Mouse (Mus musculus) regulatory T cell (primary cell): ENCODE data around the gene Kcp.

Experiments used
- in situ Hi-C: fragments of 300-600 bp; cut with MboI, MseI; formaldehyde crosslinking; loops from one replicate; pipeline ENCODE4 v1.15.1; 2025; ENCODE audit warnings: high pct_unique_total_duplicates

Gene Kcp

DNA sequence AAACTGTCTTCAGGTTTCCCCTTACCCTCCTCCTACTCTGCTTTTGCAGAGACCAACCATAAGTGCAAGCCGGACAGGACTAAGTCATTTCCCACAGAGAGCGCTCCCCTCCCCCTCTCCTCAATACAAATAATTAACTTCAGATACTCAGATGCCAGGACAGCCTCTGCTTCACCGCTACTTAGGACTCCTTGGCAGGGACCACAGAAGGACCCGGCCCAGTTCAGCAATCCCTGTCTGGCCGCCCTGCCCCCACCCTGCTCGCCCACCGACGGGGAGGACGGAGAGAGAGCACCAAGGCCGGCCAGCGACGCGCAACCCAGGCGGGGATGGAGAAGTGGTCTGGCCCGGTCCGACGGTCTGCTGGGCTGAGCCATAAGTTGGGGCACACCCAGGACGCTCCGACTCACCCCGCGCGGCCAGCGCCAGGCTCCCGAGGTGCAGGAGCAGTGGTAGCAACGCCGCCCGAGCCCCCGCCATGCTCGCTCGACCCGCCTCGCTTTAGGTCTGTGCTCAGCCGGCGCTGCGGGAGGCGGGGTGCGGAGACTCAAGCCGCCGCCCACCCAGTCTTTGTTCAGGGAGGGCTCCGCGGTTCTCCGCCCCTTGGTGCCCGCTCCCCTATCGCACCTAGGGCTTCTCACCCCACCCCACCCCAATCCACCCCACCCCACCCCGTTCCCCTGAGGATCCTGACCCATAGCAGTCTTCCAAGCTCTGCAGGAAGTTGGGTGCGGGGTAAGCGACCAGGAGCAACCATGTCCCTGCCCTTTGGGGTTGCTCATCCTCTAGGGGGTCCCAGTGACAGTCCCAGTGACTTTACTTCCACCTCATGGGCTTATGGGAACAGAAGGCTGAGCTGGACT is at the start of gene Kcp:
Kcp (minus strand) TSS at position 506 of the 863 bp plus-strand sequence.
- in situ Hi-C loops: no loop called here

DNA sequence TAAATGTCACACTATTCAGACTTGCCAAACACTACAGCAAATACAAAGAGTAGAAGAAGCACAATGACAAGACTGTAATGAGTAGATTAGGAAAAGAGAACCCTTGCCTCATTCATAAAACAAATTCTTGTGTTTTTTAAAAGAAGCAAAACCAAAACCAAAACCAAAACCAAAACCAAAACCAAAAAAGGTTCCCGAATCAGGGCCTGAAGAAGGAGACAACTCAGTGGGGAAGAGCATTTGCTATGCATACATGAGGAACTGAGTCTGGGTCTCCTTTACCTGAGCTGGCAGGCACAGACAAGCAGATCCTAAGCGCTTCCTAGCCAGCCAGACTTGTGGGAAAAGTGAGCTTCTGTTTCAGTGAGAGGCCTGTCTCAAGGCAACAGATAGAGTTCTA is 49.4 kb upstream of the Kcp start:
- in situ Hi-C loops: no loop called here

DNA sequence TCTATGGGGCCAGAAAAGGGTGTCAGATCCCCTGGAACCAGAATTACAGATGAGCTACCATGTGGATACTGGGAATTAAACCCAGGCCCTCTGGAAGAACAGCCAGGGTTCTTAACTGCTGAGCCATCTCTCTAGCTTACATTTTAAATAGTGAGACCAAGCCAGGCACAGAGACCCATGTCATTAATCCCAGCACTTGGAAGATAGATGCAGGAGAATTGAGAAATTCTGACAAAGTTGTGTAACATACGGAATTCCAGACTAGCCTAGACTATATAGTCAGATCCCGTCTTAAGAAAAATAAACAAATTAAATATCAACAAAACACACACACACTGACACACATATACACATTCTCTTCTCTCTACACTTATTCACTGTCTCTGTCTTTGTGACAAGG is 44.8 kb upstream of the Kcp start:
- in situ Hi-C loops: no loop called here

DNA sequence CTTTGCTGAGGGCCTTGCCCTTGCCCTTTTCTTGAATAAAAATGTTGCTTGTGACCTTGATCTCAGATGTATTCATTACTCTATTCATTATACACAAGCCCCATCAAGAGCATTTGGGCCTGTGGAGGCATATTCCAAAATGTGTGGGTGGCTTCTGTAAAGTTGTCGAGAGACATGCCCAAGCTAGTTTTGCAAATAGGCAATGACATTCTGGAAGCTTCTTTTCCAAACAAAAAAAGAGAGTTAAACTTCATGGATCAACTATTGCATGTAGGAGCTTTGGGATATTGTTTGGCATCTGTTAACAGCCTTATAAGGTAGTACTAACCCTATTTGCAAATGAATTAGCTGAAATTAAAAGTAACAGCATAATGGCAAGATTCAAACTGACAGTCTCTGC is 40.3 kb upstream of the Kcp start:
- in situ Hi-C loops: no loop called here

DNA sequence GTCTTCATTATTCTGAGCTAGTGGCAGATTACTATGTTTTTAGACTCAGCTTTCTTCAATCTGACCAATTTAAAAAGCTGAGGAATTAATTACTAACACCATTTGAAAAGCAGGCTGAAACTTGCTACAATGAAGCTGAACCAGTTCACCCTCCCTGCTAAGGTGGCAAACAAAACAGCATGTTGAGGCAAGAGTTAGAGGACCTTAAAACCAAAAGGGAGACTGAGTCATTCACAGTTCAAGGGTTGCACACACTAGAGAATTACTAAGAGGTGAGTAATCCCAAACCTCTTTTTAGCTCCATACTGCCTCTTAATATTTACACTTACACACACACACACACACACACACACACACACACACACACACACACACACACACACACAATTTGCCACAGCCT is 39.8 kb upstream of the Kcp start:
- in situ Hi-C loops: no loop called here

DNA sequence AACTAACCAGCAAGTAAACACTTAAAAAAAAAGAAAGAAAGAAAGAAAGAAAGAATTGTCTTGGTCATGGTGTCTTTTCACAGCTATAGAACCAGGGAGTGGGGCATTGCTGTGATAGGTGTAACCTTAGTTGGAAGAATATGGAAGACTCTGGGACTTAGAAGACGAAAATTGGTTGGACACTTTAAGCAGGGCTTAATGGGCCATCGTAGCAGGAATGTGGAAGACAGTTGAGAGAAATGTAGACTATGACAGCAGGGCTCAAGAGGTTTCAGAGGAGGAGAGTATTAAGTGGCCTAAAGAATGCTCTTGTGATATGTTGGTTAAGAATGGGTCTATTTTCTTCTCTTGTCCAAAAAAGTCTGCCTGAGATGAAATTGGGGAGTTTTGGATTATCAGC is 37.9 kb upstream of the Kcp start:
- in situ Hi-C loops: no loop called here

DNA sequence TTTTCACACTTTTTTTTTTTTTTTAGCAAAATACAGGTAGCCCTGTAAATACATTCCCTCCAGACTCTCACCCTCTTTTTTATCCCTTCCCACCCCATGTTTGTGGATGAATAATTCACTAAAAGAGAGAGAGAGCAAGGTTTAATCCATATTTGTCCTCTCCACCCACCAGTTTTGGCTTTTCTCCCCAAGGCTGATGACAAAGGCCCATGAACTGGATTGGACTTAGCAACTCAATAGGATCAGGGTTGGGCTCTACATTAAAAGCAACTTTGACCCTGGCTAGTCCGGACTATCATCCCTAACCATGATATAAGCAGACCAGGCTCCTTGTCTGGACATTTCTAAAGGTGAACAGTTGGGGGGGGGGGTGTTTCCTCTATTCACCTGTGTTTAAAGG is 33.2 kb upstream of the Kcp start:
- in situ Hi-C loops: no loop called here

DNA sequence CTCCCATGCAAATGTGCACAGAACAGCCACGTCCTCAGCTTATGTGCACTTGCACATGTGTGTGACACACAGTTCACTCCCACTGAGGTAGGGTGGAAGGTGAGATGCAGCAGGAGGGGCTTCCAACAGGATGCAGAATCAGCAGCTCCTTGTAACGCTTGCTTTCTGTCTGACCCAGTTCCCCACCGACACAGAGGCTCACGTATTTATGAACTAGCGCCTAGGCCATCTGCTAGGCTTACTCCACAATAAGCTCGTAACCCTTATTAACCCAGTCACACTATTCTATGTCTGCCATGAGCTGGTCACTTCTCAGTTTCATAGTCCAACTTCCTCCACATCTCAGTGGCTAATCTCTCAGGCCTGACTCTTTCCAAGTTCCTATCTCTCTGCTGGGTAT is 32.5 kb upstream of the Kcp start:
- in situ Hi-C loops: no loop called here

DNA sequence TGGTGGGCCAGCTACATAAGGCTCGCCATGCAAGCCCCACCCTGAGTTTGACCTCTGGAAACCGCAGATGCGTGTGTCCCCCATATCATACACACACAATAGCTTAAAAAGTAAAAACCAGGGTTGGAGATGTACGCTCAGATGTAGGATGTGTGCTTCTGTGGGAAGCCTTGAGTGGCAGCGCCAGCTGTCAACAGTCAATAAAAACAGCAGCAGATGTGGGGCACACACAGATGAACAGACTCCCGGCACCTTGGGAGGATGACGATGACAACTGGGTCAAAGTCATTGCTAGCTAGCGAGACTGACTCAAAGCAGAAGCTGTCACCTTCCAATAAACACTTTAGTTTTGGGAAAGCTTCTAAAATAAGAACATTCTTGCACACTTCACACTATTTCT is 31.8 kb upstream of the Kcp start:
- in situ Hi-C loops: no loop called here

DNA sequence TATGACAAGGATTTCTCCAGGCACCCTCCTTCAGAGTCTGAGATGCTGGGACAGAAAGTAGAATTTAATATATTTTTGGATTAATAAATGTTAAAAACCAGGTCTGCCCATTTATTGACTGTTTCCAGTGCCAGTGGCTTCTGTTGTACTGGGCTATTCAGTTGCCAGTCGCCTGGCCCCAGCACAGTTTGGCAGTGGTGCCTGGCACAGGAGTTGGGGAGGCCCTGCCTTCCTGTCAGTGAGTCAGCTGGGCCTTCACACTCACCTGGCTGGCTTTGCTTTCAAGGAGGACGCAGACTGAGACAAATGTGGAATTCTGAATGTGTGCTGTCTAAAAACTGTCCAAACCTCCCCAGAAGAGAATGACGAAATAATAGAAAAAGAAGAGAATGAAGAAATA is 29.5 kb upstream of the Kcp start:
- in situ Hi-C loops: no loop called here

DNA sequence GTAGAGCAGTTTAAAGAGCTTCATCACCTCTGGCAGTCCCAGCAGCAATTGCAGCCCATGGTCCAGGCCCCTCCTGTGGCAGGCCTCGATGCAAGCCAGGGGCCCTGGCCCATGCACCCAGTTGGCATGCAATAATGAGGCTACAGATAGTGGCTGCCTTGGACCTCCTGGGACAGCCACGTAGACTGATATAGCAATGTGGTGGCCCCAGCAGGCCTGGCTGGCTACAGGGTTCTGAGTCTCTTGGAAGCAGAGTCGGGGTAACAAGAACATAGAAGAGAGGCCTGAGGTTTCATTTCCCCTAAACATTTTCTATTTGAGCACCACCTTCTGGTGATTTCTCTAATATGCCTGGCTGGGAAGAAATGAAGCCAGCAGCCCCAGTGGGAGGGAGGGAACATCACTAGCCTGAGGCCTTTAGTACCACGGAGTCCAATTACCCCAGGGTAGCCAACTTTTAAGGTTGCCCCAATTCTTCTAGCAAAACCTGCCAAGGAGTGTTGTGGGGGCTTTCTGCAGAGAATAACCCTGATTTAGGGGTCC is 29.0 kb upstream of the Kcp start:
- in situ Hi-C loops: no loop called here

DNA sequence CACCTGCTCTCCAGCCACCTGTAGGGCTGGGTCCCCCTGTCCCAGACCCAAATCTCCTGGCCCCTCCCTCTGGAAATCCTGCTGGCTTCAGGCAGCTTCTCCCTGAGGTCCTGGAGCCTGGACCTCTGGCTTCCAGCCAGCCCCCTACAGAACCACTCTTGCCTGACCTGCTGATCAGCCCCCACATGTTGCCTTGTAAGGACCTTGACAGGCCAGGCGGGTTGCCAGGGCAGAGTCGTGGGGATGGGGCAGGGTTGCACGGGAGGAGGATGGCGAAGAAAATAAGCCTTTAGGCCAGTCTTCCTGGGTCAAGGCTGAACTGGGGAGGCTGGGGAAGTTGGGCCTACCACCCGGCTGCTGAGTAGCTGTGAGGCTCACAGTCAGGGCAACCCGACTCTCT is 27.6 kb upstream of the Kcp start:
- in situ Hi-C loops: no loop called here

DNA sequence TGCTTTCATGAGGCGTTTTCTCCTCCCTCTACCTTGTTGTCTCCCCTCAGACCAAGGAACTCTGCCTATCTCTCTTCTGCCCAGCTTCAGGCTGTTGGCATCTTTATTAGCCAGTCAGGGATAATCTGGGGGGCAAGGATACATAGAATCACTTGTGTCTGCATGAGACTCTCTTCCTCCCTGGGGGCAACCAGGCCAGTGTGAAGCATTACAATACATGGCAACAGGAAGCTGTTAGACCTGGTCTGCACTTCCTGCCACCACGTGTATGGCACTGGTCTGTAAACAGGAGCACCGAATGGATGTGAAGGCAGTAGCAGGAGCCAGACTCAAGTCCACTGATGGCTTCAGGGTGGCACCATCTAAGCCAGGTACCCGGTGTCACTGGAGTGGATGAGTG is 22.3 kb upstream of the Kcp start:
- in situ Hi-C loops: no loop called here

DNA sequence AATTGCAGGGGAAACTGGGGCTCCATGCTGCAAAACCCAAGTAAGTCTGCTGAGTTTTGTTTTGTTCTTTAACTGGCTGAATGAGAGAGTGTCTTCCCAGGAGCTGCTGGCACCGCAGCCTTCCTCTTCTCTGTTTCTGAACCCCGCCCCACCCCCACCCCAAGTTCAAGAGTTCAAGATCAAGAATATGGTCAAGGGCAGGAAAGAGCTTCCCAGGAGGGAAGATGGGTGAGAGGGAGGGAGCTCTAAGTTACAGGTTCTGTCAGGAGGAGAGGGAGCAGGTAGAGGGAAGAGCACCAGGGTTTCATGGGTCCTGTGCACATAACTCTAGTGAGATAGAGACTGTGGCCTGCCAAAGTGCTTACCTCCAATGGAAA is 21.7 kb upstream of the Kcp start:
- in situ Hi-C loops: no loop called here

DNA sequence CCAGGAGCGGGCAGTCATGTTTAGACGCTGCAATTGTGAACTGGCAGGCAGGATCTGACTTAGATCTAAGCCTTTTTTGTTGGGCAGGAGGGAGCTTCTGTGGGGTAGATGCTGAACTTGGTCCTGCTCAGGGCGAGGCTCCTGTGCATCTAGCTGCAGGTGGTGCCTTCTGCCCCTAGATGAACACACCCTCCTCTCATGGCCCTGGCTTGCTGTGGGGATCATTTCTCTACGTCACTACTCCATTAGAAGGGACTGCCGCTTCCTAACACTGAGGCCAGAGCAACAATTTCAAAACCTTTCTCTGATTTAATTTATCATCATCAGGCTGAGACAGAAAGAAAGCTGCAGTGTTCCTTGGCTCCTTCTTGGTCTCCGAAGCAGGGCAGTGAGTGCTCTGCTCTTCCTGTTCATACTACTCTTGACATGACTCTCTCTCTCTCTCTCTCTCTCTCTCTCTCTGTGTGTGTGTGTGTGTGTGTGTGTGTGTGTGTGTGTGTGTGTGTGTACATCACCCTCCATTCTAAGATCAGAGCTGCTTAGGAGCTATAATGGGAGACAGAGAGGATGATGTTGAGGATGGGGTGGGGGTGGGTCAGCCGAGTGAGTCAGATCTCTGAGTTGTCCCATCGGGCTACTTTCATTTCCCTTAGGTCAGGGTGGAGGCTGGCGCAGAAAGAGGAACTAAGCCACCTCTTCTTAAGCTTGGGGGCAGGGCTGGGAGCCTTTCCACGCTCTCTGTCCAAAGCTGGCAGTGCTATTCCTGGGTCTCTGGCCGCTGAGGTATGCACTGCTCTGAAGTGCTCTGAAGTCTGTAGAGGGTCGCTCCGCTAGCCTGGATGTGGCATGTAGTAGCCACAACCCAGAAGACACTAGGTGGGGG is 21.1 kb upstream of the Kcp start:
- in situ Hi-C loops: no loop called here

DNA sequence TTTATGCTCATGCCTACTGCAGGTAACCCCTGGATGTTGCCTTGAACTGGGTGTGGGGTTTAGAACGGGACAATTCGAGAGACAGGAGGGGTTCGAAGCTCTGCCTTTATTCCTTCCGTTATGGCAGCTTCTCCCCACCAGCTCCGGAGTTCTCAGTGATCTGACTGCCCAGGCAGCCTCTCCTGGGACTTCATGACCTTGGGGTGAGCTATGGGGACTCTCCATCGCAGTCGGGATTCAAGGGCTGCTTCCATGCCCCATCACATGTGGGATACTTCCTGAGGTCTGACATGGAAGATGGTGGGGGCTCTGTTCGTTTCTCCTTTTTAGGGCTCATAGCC is 20.4 kb upstream of the Kcp start:
- in situ Hi-C loops: no loop called here

DNA sequence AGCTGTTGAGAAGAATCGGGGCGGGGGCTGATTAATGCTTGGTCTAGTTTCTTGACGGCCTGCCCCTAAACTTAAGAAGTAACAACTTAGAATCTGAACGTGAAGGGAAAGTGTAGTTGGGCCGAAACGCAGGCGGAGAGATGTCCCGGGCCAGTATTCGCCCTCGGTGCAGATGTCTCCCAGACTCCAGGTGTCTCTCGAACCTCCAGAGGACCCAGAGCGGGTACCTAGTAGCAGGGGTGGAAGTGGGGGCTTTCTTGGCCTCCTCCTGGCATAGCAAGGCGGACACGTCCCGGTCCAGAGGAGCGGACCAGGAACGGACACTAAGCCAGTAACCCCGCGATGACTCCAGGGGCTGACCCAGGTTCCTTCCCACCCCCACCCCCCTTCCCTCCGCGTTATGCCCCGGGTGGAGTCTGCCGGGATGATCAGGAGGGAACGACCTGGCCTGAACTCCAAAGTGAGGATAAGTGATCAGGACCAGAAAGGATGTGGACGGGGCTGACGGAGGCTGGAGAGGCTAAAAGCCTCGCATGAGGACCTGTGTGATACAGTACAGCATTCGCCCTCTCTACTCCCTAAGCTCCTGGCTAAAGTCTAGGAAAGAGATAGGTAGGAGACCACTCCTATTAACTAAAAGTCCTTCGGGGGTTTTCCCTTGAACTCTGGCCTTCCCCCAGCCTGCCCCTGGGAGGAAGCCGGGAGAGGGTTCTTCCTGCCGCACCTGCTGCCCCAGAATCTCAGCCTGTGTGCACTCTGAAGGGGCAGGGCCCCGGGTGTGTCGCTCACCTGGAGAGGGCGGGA is 19.8 kb upstream of the Kcp start:
- in situ Hi-C loops: no loop called here

DNA sequence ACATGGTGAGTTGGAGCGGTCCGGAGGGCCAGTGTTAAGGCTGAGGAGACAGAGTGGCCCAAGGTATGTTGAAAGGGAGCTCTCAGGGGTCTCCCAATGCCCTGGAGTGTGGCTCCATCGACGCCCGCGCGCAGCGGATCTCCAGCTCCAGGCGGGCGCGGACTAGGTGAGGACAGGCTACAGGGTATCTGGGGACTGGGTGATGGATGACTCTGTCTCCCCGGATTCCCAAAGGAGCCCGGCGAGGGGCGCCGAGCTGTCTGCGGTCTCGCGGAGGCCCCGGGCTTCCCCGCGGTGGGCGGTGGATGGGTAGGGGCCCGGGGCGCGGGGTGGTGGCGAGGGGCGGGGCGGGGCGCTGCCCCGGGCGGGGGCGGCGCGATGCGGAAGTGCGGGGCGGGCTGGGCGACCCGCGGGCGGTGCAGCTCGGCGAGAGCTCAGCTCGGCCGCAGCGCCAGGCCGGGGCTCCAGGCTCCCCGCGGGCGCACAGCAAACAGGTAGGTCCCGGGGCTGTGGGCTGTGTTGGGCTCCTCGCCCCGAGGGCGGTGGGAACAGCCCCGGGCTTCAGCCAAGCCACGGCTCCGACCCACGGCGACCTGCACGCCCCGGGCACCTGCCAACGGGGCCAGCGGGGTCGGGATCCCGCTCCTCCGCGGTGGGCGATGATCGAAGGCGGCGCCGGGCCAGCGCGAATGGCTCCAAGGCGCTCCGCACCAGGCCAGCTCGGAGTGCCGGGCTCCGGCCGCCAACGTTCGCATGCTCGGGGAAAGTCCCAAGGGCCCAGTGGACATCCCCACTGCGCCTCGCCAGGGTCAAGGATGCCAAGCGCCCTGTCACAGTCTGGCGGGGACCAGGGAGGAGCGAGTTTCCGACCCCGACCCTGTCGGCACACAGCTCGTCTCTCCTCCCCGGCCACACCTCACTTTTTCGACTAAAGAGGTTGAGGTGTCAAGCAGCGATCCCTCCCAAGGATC is 18.8 kb upstream of the Kcp start, which contains the start of gene Irf5:
Irf5 (plus strand) TSS at position 345 of the 971 bp plus-strand sequence.
- in situ Hi-C loops: no loop called here

DNA sequence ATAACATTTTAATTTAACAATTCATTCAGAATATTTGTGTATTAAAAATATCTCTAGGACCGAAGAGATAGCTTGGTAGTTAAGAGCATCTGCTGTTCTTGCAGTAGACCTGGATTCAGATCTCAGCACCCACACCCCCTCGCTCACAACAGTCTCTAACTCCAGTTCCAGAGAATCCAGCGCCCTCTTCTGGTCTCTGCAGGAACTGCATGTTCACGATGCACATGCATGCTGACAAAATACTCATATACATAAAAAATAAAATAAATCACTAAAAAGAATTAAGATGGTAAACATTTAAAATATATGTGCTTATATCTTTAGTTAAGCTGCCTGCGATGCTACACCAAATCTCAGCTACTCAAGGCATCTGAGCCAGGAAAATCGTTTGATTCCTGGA is 17.5 kb upstream of the Kcp start:
- in situ Hi-C loops: no loop called here

DNA sequence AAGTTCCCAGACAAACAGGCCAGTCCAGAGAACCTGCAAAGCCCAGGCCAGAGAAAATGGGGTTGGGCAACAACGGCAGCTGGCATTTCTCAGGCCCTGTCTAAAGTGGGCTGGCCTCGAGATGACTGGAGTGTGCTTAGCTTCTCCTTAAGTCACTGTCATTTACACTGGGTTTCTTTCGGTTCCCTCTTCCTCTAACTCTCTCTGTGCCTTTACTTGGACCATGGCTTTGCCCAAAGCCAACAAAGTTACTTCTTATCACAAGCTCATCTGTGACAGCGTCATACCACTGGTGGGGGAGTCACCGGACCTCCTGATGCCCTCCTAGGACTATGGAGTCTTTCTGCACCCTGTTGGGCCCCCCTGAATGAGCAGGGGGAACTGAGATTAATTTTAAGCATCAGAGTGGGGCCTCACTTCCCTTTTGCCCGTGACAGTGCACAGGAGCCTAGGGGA is 16.3 kb upstream of the Kcp start:
- in situ Hi-C loops: no loop called here
